10 mouse cellular contexts compared by ENCODE assay signal in genomic region chrX:168935447-168935846, GRCm38 (mm10).
A peak's percentile ranks its signal among the peaks of the same experiment; 100 is the strongest.
DNase-seq lines count a peak whose midpoint lies in the region; ATAC-seq and TF ChIP-seq lines count a peak whose summit lies in the region.
"Had no signal": no experiment of that assay in that cellular context is flagged by ENCODE, and none has a peak within 500 bp of the region (broad histone marks: within the 10 kb centered on the region; RNA-seq: fewer than 3 reads in every experiment).

No protein-coding gene starts in this region.

- H3K4me1 ChIP-seq in liver, embryonic 14.5 days (replicated peaks; ENCODE audit: control insufficient read depth in 2 of 2, insufficient read depth in 2 of 2, low read length in 1 of 2) = no peaks in the 10 kb centered on the region
- no peaks in the 10 kb centered on the region for H3K4me1 ChIP-seq in lung, embryonic 16.5 days (replicated peaks; ENCODE audit: control insufficient read depth, insufficient read depth, low read length)
- H3K4me1 ChIP-seq: lung, embryonic 15.5 days; stomach, embryonic 15.5 days had no signal

- no peak overlapping the region for H3K4me2 ChIP-seq in liver, embryonic 14.5 days (ENCODE audit: low read depth)
- no peak overlapping the region for H3K4me2 ChIP-seq in lung, embryonic 16.5 days (ENCODE audit: low read depth, low read length)
- H3K4me2 ChIP-seq: lung, embryonic 15.5 days; stomach, embryonic 15.5 days had no signal

- H3K36me3 ChIP-seq in liver, embryonic 14.5 days (replicated peaks; ENCODE audit: control insufficient read depth, insufficient read depth, low read depth) = no peaks in the 10 kb centered on the region
- H3K36me3 ChIP-seq in lung, embryonic 16.5 days (ENCODE audit: control insufficient read depth, insufficient read depth, low read length) = no peaks in the 10 kb centered on the region
- H3K36me3 ChIP-seq: lung, embryonic 15.5 days; stomach, embryonic 15.5 days had no signal

- peak; percentile 22; the same call in 1 of the 2 replicates for TF ChIP-seq CTCF in liver, embryonic 14.5 days (IDR thresholded peaks at IDR 0.05; ENCODE audit: low read depth)

- no peaks in the 10 kb centered on the region for H3K27me3 ChIP-seq in liver, embryonic 14.5 days (ENCODE audit: control insufficient read depth, insufficient read depth, low read length)
- no peaks in the 10 kb centered on the region for H3K27me3 ChIP-seq in lung, embryonic 16.5 days (ENCODE audit: control insufficient read depth, insufficient read depth, low read depth, low read length)

- H3K9me3 ChIP-seq in liver, embryonic 14.5 days (ENCODE audit: control insufficient read depth, low read length) = no peaks in the 10 kb centered on the region
- no peaks in the 10 kb centered on the region for H3K9me3 ChIP-seq in lung, embryonic 16.5 days (ENCODE audit: control insufficient read depth, low read length)
- H3K9me3 ChIP-seq: lung, embryonic 15.5 days; stomach, embryonic 15.5 days had no signal

- ATAC-seq in frontal cortex, adult (ENCODE audit: low TSS enrichment) = peak; percentile 64; the same call in 1 of the 2 replicates
- ATAC-seq in liver, embryonic 14.5 days (ENCODE audit: insufficient read depth) = no peak
- ATAC-seq in lung, embryonic 16.5 days (ENCODE audit: low read depth) = 0 out of 2 replicates have a peak, but pooled peaks have one; percentile 47

- no peak for TF ChIP-seq EP300 in liver, embryonic 14.5 days (IDR thresholded peaks at IDR 0.05; ENCODE audit: low read depth)

- no peak overlapping the region for H3K27ac ChIP-seq in liver, embryonic 14.5 days
- no peak overlapping the region for H3K27ac ChIP-seq in lung, embryonic 16.5 days (ENCODE audit: low read length)
- H3K27ac ChIP-seq: lung, embryonic 15.5 days; stomach, embryonic 15.5 days had no signal

- WGBS in liver, embryonic 14.5 days (ENCODE audit: insufficient replicate concordance) = 5% methylated on average over 3 of the region's 3 CpGs
- 5% methylated on average over 3 of the region's 3 CpGs for WGBS in lung, embryonic 16.5 days

- DNase-seq in frontal cortex, postnatal 25 days (ENCODE audit: low spot score in 2 of 2) = no peak
- peak in 1 of 3 experiments; percentile 1 for DNase-seq in liver, embryonic 14.5 days (ENCODE audit: low read depth in 3 of 3, low spot score in 3 of 3)
- no peak for DNase-seq in liver
- DNase-seq in ZHBTc4 (ENCODE audit: low read depth, low spot score) = peak; percentile 10
- no peak for DNase-seq in urinary bladder, postnatal 10 days (ENCODE audit: low spot score)
- no peak for DNase-seq in adrenal gland, postnatal 4 days (ENCODE audit: low spot score in 2 of 2)

- H3K4me3 ChIP-seq in liver, embryonic 14.5 days (ENCODE audit: insufficient read depth in 1 of 2, low read depth in 2 of 2, low read length in 2 of 2) = no peak overlapping the region
- H3K4me3 ChIP-seq in lung, embryonic 16.5 days (ENCODE audit: low read length) = no peak overlapping the region
- H3K4me3 ChIP-seq: lung, embryonic 15.5 days; stomach, embryonic 15.5 days had no signal

- H3K9ac ChIP-seq in liver, embryonic 14.5 days (replicated peaks) = no peak overlapping the region
- no peak overlapping the region for H3K9ac ChIP-seq in lung, embryonic 16.5 days (ENCODE audit: low read length)
- H3K9ac ChIP-seq: lung, embryonic 15.5 days; stomach, embryonic 15.5 days had no signal
